Mouse (Mus musculus): ENCODE results near the gene AL732309.1.

- no peak for TF ChIP-seq POLR2A (IDR thresholded peaks at IDR 0.05; ENCODE audit: borderline replicate concordance, extremely low read depth, low read depth, low read length)
- no peak for TF ChIP-seq CTCF (IDR thresholded peaks at IDR 0.05; ENCODE audit: insufficient read depth, low read length)
Measured at GRCm38 (mm10) chr2:25289651-25290050, 43.0 kb upstream of the AL732309.1 start, which contains the start of gene Lrrc26.

Measured in lung, adult 2 months (tissue).